Mouse (Mus musculus) heart, adult 2 months (tissue): ENCODE results near the gene Colgalt2. TPM values are rescaled to one million over a fixed set of nuclear protein-coding genes. Genes with fewer than 3 reads are reported as not detected.

Experiments used
- DNase-seq, 2 experiments: peaks; one replicate each; pipeline ENCODE4 v3.0.0; 2021
- H3K27ac ChIP-seq: fragments of 200-600 bp; 2 replicates; pipeline ENCODE4 v1.8.1; 2022
- H3K27me3 ChIP-seq: fragments of 200-500 bp; 2 replicates; pipeline ENCODE4 v1.6.1; 2012; ENCODE audit warnings: mild to moderate bottlenecking, low read length, inconsistent platforms, mixed read lengths; ENCODE audit not compliant: control insufficient read depth, insufficient read depth
- H3K36me3 ChIP-seq: fragments of 200-500 bp; 2 replicates; pipeline ENCODE4 v1.6.1; 2012; ENCODE audit warnings: low read length, inconsistent platforms; ENCODE audit not compliant: control insufficient read depth, insufficient read depth
- H3K4me1 ChIP-seq: fragments of 200-500 bp; 2 replicates; pipeline ENCODE4 v1.6.1; 2011; ENCODE audit warnings: low read length; ENCODE audit not compliant: control insufficient read depth, insufficient read depth
- H3K4me3 ChIP-seq: fragments of 200-600 bp; 2 replicates; pipeline ENCODE4 v1.8.1; 2022
- H3K79me2 ChIP-seq: fragments of 200-500 bp; replicated peaks from 2 replicates; pipeline ENCODE4 v1.6.1; 2012; ENCODE audit warnings: mild to moderate bottlenecking, inconsistent platforms, low read length, moderate library complexity, mixed read lengths; ENCODE audit not compliant: control insufficient read depth, insufficient read depth
- H3K9ac ChIP-seq: fragments of 200-500 bp; 2 replicates; pipeline ENCODE4 v1.6.1; 2012; ENCODE audit warnings: low read depth, mild to moderate bottlenecking, control low read depth, inconsistent platforms, low read length, mixed read lengths
- CTCF ChIP-seq: fragments of 200-600 bp; IDR thresholded peaks from 2 replicates; pipeline ENCODE4 v1.8.1; 2022; ENCODE audit warnings: antibody characterized with exemption, mild to moderate bottlenecking, moderate library complexity
- EP300 ChIP-seq: fragments of 200-500 bp; IDR thresholded peaks from 2 replicates; pipeline ENCODE4 v1.6.1; 2011; ENCODE audit warnings: low read depth, low read length, control low read depth; ENCODE audit not compliant: insufficient read depth
- POLR2A ChIP-seq: fragments of 200-500 bp; IDR thresholded peaks from 2 replicates; pipeline ENCODE4 v1.6.1; 2011; ENCODE audit warnings: mild to moderate bottlenecking, low read depth, low read length, control low read depth; ENCODE audit not compliant: insufficient read depth
- WGBS: fragments of 180-500 bp; shearing (Covaris S2); methylation state at CpG from one replicate; pipeline ENCODE4 v1.1.7; 2018; 5-methylcytosine and 5-hydroxymethylcytosine counted together
- intact Hi-C: fragments of 180-260 bp; cut with DNase I; formaldehyde crosslinking; loops from one replicate; pipeline ENCODE4 v1.15.1; 2025
- polyA plus RNA-seq: library from polyadenylated mRNA; depleted of rRNA; stranded (reverse); fragments of >200 nt; gene quantifications from 2 replicates; pipeline ENCODE4 v1.2.3, GENCODE M21; 2012
- total RNA-seq, 2 experiments: library from RNA; stranded (reverse); gene quantifications; 2 replicates each; pipeline ENCODE4 v1.2.3; 2021

The Colgalt2 gene
- total and polyA plus RNA-seq, 3 experiments: 3.3 to 5.3 (median 4.1) TPM

DNA sequence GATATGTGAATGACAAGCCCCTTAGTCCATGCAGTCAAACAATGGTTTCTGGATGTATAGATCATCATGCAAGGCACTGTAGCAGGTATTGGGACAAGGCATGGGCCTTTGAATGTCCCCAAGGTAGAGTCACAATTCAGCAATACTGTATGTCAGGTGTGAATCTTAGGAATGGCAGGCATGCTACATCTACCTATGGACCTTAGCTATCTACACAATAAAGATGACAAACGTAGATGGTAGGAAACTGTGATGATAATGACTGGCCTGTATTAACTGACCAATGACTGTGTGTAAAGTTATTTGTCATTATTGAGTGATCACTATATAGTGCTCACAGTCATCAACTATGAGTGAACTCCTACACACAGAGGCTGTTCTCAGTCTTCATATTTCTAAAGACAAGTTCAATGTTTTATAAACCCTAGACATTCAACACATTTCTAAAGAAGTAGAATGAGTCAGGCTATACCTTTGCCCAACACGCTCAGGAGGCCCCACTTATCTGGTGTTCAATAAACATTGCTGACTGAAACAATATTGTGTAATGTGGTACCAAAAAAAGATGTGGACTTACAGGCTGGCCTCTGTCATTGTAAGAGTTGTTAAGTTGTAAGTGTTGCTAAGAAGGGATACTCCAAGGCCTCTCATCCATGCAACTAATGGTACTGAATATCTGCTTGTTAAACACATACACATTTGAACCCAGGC lies 144.0 kb downstream of the Colgalt2 start:
- H3K79me2 ChIP-seq: no peaks in the 10 kb centered on the region
- no peaks in the 10 kb centered on the region for H3K27me3 ChIP-seq
- DNase-seq: no peak

DNA sequence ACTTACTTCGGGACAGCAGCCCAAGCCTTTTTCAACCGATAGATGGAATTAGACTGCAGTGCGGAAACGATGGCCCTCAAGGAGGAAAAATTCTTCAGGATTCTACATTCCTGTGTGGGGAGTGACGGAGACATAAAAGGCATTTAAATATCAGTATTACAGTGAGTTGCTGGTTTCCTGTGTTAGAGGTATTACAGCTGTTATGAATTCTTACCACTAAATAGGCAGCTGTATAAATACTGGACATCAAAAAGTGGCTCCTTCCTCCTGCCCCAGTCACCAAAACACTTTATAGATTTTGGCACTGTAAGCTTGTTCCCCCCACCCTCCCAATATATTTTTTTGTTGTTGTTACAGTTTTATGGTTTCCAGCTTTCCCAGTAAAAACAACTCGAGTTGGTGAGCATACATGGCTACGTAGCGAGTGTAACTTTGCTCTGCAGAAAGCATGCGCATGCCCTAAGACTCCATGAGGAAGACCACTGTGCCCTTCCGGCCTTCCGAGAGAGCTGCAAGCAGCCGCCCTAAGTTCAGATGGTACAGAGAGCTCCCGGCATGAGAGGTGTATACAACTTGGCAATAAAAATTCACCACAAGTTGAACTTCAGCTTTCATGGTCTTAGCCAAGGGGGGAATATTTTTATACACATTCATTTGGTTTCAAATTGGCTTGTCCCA lies 149.6 kb downstream of the Colgalt2 start:
- Histone ChIP-seq H3K79me2 (peaks cover 2% of the 10 kb centered on the region; the same call in 1 of the 2 replicates), H3K4me1 (no peaks in the 10 kb centered on the region; the same call in 1 of the 2 replicates), H3K27me3 (no peaks in the 10 kb centered on the region), H3K9ac (no peak overlapping the region), H3K27ac (no peak overlapping the region), H3K4me3 (no peak overlapping the region), H3K36me3 (peaks cover 13% of the 10 kb centered on the region)
- no peak for TF ChIP-seq POLR2A
- TF ChIP-seq EP300: no peak
- no peak for TF ChIP-seq CTCF
- intact Hi-C loops: no loop called here
- WGBS: 83% methylated on average over 13 of the region's 13 CpGs
- DNase-seq: no peak

More for the DNA sequence above, 144.0 kb downstream of the Colgalt2 start:
- 93% methylated on average over 2 of the region's 2 CpGs for WGBS
- intact Hi-C loops: no loop called here
- no peak overlapping the region for H3K27ac ChIP-seq
- no peak overlapping the region for H3K4me3 ChIP-seq
- H3K36me3 ChIP-seq: peaks cover 26% of the 10 kb centered on the region
- no peak overlapping the region for H3K9ac ChIP-seq
- TF ChIP-seq CTCF: no peak
- no peak for TF ChIP-seq EP300
- no peak for TF ChIP-seq POLR2A
- peaks cover 4% of the 10 kb centered on the region for H3K4me1 ChIP-seq

DNA sequence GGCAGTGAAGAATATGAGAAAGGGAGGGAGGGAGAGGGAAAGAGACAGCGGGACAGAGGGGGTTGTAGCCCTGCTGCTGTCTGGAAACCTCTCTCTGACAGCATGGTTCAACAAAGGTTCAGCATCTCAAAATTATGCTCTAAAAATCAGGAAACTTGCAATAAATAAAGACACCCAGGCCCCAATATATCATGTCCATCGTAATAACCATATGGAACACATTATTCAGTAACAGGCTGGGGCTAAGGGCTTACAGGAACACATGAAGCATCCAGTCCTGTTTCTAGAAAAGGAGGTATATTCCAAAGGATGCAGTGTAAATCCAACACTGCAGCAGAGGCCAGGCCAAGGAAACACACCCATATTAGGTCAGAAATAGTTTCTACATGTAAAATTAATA lies 150.9 kb downstream of the Colgalt2 start:
- DNase-seq: no peak
- WGBS: 75% methylated on average over 2 of the region's 2 CpGs
- Histone ChIP-seq H3K4me1 (no peaks in the 10 kb centered on the region; the same call in 1 of the 2 replicates), H3K27ac (no peak overlapping the region; the same call in 1 of the 2 replicates), H3K79me2 (peaks cover 3% of the 10 kb centered on the region; the same call in 1 of the 2 replicates), H3K27me3 (no peaks in the 10 kb centered on the region), H3K9ac (no peak overlapping the region), H3K4me3 (no peak overlapping the region), H3K36me3 (peaks cover 19% of the 10 kb centered on the region)
- no peak for TF ChIP-seq POLR2A
- no peak for TF ChIP-seq CTCF
- no peak for TF ChIP-seq EP300
- intact Hi-C loops: no loop called here

DNA sequence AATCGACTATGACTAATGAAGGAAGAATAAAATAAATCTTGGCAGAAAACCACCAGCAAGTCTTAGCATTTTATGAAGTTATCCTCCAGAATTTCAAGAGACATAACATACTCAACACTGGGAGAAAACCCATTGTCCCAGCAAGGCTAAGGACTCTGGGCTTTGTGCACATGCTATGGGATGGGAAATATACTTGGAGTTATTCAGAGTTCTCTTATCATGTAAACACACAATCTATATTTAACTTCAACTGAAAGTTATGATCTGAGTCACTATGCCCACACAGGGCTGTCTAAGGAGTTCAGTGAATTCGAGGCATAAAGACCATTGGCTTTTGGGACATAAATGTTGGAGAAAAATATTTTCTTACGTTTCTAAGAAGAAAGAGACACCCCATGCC lies 151.3 kb downstream of the Colgalt2 start:
- peaks cover 4% of the 10 kb centered on the region for H3K4me1 ChIP-seq
- WGBS: 58% methylated on average over 3 of the region's 3 CpGs
- H3K27me3 ChIP-seq: no peaks in the 10 kb centered on the region
- intact Hi-C loops: no loop called here
- peak overlapping the region; percentile 42 for H3K27ac ChIP-seq
- no peak for DNase-seq
- TF ChIP-seq CTCF: no peak
- no peak for TF ChIP-seq EP300
- no peak for TF ChIP-seq POLR2A
- H3K9ac ChIP-seq: no peak overlapping the region
- H3K4me3 ChIP-seq: no peak overlapping the region
- H3K36me3 ChIP-seq: peaks cover 23% of the 10 kb centered on the region
- H3K79me2 ChIP-seq: peaks cover 3% of the 10 kb centered on the region; the same call in 1 of the 2 replicates

DNA sequence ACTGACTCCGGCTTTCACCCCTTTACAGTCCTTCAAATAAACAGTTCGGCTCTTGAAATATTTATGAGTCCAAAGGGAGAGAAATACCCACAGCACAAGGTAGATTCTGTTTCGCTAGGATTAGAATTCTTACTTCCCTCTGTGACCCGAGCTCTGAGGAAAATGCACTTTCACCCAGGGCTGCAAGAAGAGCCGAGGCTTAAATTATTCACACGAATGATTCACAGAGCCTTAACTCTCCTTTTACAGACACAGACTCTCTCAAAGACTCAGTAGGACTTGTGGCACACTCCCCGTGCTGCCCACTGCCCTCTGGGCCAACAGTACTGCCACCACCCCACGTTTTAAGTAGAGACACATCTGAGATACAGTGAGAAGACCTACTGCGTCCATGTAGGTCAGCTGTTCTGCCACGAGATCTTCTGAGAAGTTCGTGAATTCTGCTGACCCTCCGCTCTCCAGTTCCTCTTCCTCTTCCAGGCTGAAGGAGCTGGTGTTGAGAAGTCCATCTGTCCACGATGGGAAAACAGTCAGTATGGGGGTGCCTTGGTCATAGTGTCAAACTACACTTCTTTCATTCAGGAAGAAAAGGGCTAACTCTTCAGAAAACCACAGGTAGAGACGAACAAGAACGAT lies 154.4 kb downstream of the Colgalt2 start:
- H3K27ac ChIP-seq: peak overlapping the region; percentile 8; the same call in 1 of the 2 replicates
- H3K9ac ChIP-seq: no peak overlapping the region
- H3K4me3 ChIP-seq: no peak overlapping the region
- intact Hi-C loops: no loop called here
- TF ChIP-seq POLR2A (no peak), CTCF (no peak), EP300 (0 out of 2 replicates have a peak, but pooled peaks have one; percentile 7)
- peaks cover 31% of the 10 kb centered on the region for H3K36me3 ChIP-seq
- no peaks in the 10 kb centered on the region for H3K27me3 ChIP-seq
- DNase-seq: no peak
- H3K79me2 ChIP-seq: peaks cover 3% of the 10 kb centered on the region; the same call in 1 of the 2 replicates
- 87% methylated on average over 15 of the region's 15 CpGs for WGBS
- H3K4me1 ChIP-seq: peaks cover 13% of the 10 kb centered on the region
